Mouse (Mus musculus) liver, embryonic 15.5 days (tissue): ENCODE results near the gene Ptpn1. TPM values are rescaled to one million over a fixed set of nuclear protein-coding genes. Genes with fewer than 3 reads are reported as not detected.

Source experiments
- ATAC-seq: fragments of 200-750 bp; cut with Nextera tagmentation; 2 replicates; pipeline ENCODE4 v1.8.0; 2017; ENCODE audit warnings: moderate number of reproducible peaks, mild to moderate bottlenecking, moderate library complexity; ENCODE audit not compliant: insufficient read depth
- H3K27ac ChIP-seq: fragments of 300-500 bp; sonication (generic); replicated peaks from 2 replicates; pipeline ENCODE4 v1.5.1; 2015; ENCODE audit warnings: mild to moderate bottlenecking, inconsistent platforms
- H3K27me3 ChIP-seq: fragments of 300-500 bp; sonication (generic); 2 replicates; pipeline ENCODE4 v1.6.1; 2015; ENCODE audit warnings: mild to moderate bottlenecking, inconsistent platforms
- H3K36me3 ChIP-seq: fragments of 300-500 bp; sonication (generic); replicated peaks from 2 replicates; pipeline ENCODE4 v1.6.1; 2015; ENCODE audit warnings: moderate library complexity, mild to moderate bottlenecking, inconsistent platforms
- H3K4me1 ChIP-seq: fragments of 300-500 bp; sonication (generic); replicated peaks from 2 replicates; pipeline ENCODE4 v1.6.1; 2015; ENCODE audit warnings: inconsistent platforms
- H3K4me2 ChIP-seq: fragments of 300-500 bp; sonication (generic); 2 replicates; pipeline ENCODE4 v1.6.1; 2015; ENCODE audit warnings: moderate library complexity, mild to moderate bottlenecking, inconsistent platforms
- H3K4me3 ChIP-seq: fragments of 300-500 bp; sonication (generic); replicated peaks from 2 replicates; pipeline ENCODE4 v1.5.1; 2015; ENCODE audit warnings: mild to moderate bottlenecking, inconsistent platforms
- H3K9ac ChIP-seq: fragments of 300-500 bp; sonication (generic); 2 replicates; pipeline ENCODE4 v1.6.1; 2015; ENCODE audit warnings: moderate library complexity, mild to moderate bottlenecking, inconsistent platforms
- H3K9me3 ChIP-seq: fragments of 300-500 bp; sonication (generic); replicated peaks from 2 replicates; pipeline ENCODE4 v1.6.1; 2016; ENCODE audit warnings: inconsistent platforms
- WGBS: fragments of 180-500 bp; shearing (Covaris S2); methylation state at CpG from one replicate; pipeline ENCODE4 v1.1.7; 2015; ENCODE audit warnings: mixed read lengths; ENCODE audit not compliant: insufficient replicate concordance; 5-methylcytosine and 5-hydroxymethylcytosine counted together
- polyA plus RNA-seq: library from polyadenylated mRNA; unstranded; fragments of >200 nt; fragmentation: Nextera tagmentation; extraction: Ambion mirVana; gene quantifications from 2 replicates; pipeline ENCODE4 v1.2.1, GENCODE M21; 2015

Gene Ptpn1
- polyA plus RNA-seq, 1 experiment from 2014 or later = 31.1 TPM

- no peak overlapping the region for H3K27ac ChIP-seq
- no peak overlapping the region for H3K4me3 ChIP-seq
- peaks cover 3% of the 10 kb centered on the region; the same call in 1 of the 2 replicates for H3K27me3 ChIP-seq
- H3K4me2 ChIP-seq = no peak overlapping the region
- 43% methylated on average over 19 of the region's 19 CpGs for WGBS
- H3K9ac ChIP-seq = no peak overlapping the region
- H3K4me1 ChIP-seq = no peaks in the 10 kb centered on the region
- H3K36me3 ChIP-seq = no peaks in the 10 kb centered on the region
- no peak for ATAC-seq
- no peaks in the 10 kb centered on the region for H3K9me3 ChIP-seq
Observed at GRCm38 (mm10) chr2:167995870-167996635, 64.2 kb downstream of the Ptpn1 start.

- H3K27me3 ChIP-seq = peaks cover 3% of the 10 kb centered on the region; the same call in 1 of the 2 replicates
- H3K9me3 ChIP-seq = no peaks in the 10 kb centered on the region
- no peak overlapping the region for H3K27ac ChIP-seq
- H3K4me1 ChIP-seq = no peaks in the 10 kb centered on the region
- H3K4me3 ChIP-seq = no peak overlapping the region
- 35% methylated on average over 8 of the region's 8 CpGs for WGBS
- no peak for ATAC-seq
- H3K9ac ChIP-seq = no peak overlapping the region
- H3K36me3 ChIP-seq = no peaks in the 10 kb centered on the region
- H3K4me2 ChIP-seq = no peak overlapping the region
Observed at GRCm38 (mm10) chr2:167996672-167997215, 64.9 kb downstream of the Ptpn1 start.

- ATAC-seq = no peak
- Histone ChIP-seq H3K4me2 (no peak overlapping the region), H3K36me3 (no peaks in the 10 kb centered on the region), H3K4me3 (no peak overlapping the region), H3K4me1 (no peaks in the 10 kb centered on the region), H3K9ac (no peak overlapping the region), H3K27me3 (peaks cover 3% of the 10 kb centered on the region; the same call in 1 of the 2 replicates), H3K27ac (no peak overlapping the region), H3K9me3 (no peaks in the 10 kb centered on the region)
- WGBS = 34% methylated on average over 3 of the region's 3 CpGs
Observed at GRCm38 (mm10) chr2:167997562-167997961, 65.7 kb downstream of the Ptpn1 start.

GRCm38 (mm10) chr2:167999145-167999743 is 67.4 kb downstream of the Ptpn1 start:
- Histone ChIP-seq H3K27ac (no peak overlapping the region), H3K4me1 (no peaks in the 10 kb centered on the region; the same call in 1 of the 2 replicates), H3K36me3 (no peaks in the 10 kb centered on the region), H3K4me3 (no peak overlapping the region), H3K9ac (no peak overlapping the region), H3K9me3 (no peaks in the 10 kb centered on the region), H3K4me2 (no peak overlapping the region), H3K27me3 (peaks cover 3% of the 10 kb centered on the region; the same call in 1 of the 2 replicates)
- no peak for ATAC-seq
- 58% methylated on average over 3 of the region's 3 CpGs for WGBS

- Histone ChIP-seq H3K27ac (no peak overlapping the region), H3K4me1 (peaks cover 20% of the 10 kb centered on the region), H3K9me3 (no peaks in the 10 kb centered on the region), H3K9ac (no peak overlapping the region), H3K36me3 (no peaks in the 10 kb centered on the region), H3K4me3 (no peak overlapping the region), H3K27me3 (no peaks in the 10 kb centered on the region), H3K4me2 (no peak overlapping the region)
- WGBS = 50% methylated on average over 4 of the region's 4 CpGs
- ATAC-seq = no peak
Observed at GRCm38 (mm10) chr2:168002188-168002587, 70.3 kb downstream of the Ptpn1 start.

GRCm38 (mm10) chr2:168002884-168003283 is 71.0 kb downstream of the Ptpn1 start:
- no peak for ATAC-seq
- Histone ChIP-seq H3K27ac (no peak overlapping the region), H3K4me1 (peaks cover 20% of the 10 kb centered on the region), H3K4me3 (no peak overlapping the region), H3K4me2 (no peak overlapping the region), H3K27me3 (no peaks in the 10 kb centered on the region), H3K36me3 (no peaks in the 10 kb centered on the region), H3K9ac (no peak overlapping the region), H3K9me3 (no peaks in the 10 kb centered on the region)
- 83% methylated on average over 2 of the region's 2 CpGs for WGBS

- WGBS = 64% methylated on average over 12 of the region's 12 CpGs
- Histone ChIP-seq H3K9me3 (no peaks in the 10 kb centered on the region), H3K36me3 (no peaks in the 10 kb centered on the region), H3K9ac (no peak overlapping the region), H3K27ac (no peak overlapping the region), H3K4me1 (peaks cover 20% of the 10 kb centered on the region), H3K27me3 (no peaks in the 10 kb centered on the region), H3K4me2 (no peak overlapping the region), H3K4me3 (no peak overlapping the region)
- peak; percentile 22 for ATAC-seq
Observed at GRCm38 (mm10) chr2:168003431-168003830, 71.6 kb downstream of the Ptpn1 start.

GRCm38 (mm10) chr2:168004369-168004768 is 72.5 kb downstream of the Ptpn1 start:
- Histone ChIP-seq H3K9me3 (no peaks in the 10 kb centered on the region), H3K27me3 (no peaks in the 10 kb centered on the region), H3K27ac (no peak overlapping the region), H3K9ac (no peak overlapping the region), H3K4me2 (no peak overlapping the region), H3K36me3 (no peaks in the 10 kb centered on the region), H3K4me3 (no peak overlapping the region), H3K4me1 (peaks cover 20% of the 10 kb centered on the region)
- 53% methylated on average over 2 of the region's 2 CpGs for WGBS
- ATAC-seq = no peak

GRCm38 (mm10) chr2:168005005-168005404 is 73.1 kb downstream of the Ptpn1 start:
- no peak overlapping the region for H3K4me3 ChIP-seq
- WGBS = 79% methylated on average over 3 of the region's 3 CpGs
- H3K9me3 ChIP-seq = no peaks in the 10 kb centered on the region
- H3K4me2 ChIP-seq = no peak overlapping the region
- ATAC-seq = no peak
- H3K27me3 ChIP-seq = no peaks in the 10 kb centered on the region
- peaks cover 20% of the 10 kb centered on the region for H3K4me1 ChIP-seq
- H3K9ac ChIP-seq = no peak overlapping the region
- no peaks in the 10 kb centered on the region for H3K36me3 ChIP-seq
- no peak overlapping the region for H3K27ac ChIP-seq

- H3K9ac ChIP-seq = no peak overlapping the region
- no peaks in the 10 kb centered on the region for H3K9me3 ChIP-seq
- 14% methylated on average over 3 of the region's 3 CpGs for WGBS
- ATAC-seq = 0 out of 2 replicates have a peak, but pooled peaks have one; percentile 27
- no peaks in the 10 kb centered on the region for H3K27me3 ChIP-seq
- peaks cover 24% of the 10 kb centered on the region for H3K4me1 ChIP-seq
- no peak overlapping the region for H3K4me3 ChIP-seq
- no peak overlapping the region for H3K4me2 ChIP-seq
- no peaks in the 10 kb centered on the region for H3K36me3 ChIP-seq
- H3K27ac ChIP-seq = no peak overlapping the region
Observed at GRCm38 (mm10) chr2:168005616-168006015, 73.8 kb downstream of the Ptpn1 start.

- H3K9me3 ChIP-seq = no peaks in the 10 kb centered on the region
- 71% methylated on average over 6 of the region's 6 CpGs for WGBS
- no peak overlapping the region for H3K4me3 ChIP-seq
- no peak overlapping the region for H3K4me2 ChIP-seq
- peaks cover 24% of the 10 kb centered on the region for H3K4me1 ChIP-seq
- no peak overlapping the region for H3K27ac ChIP-seq
- ATAC-seq = no peak
- no peaks in the 10 kb centered on the region for H3K27me3 ChIP-seq
- no peaks in the 10 kb centered on the region for H3K36me3 ChIP-seq
- no peak overlapping the region for H3K9ac ChIP-seq
Observed at GRCm38 (mm10) chr2:168006489-168006888, 74.6 kb downstream of the Ptpn1 start.
